Mouse (Mus musculus): Measurements from ENCODE around the gene Zbtb9. TPM values are rescaled to one million over a fixed set of nuclear protein-coding genes. Genes with fewer than 3 reads are reported as not detected.
"Not testable (repeated sequence)": the region's sequence is repeated elsewhere in the genome, so short reads cannot be mapped to it uniquely, and the experiment has no call there.

Zbtb9 gene
- 10.1 and 11.9 TPM in 2 replicates for polyA plus RNA-seq (2014; fragmentation: Nextera tagmentation; extraction: Ambion mirVana)

DNA sequence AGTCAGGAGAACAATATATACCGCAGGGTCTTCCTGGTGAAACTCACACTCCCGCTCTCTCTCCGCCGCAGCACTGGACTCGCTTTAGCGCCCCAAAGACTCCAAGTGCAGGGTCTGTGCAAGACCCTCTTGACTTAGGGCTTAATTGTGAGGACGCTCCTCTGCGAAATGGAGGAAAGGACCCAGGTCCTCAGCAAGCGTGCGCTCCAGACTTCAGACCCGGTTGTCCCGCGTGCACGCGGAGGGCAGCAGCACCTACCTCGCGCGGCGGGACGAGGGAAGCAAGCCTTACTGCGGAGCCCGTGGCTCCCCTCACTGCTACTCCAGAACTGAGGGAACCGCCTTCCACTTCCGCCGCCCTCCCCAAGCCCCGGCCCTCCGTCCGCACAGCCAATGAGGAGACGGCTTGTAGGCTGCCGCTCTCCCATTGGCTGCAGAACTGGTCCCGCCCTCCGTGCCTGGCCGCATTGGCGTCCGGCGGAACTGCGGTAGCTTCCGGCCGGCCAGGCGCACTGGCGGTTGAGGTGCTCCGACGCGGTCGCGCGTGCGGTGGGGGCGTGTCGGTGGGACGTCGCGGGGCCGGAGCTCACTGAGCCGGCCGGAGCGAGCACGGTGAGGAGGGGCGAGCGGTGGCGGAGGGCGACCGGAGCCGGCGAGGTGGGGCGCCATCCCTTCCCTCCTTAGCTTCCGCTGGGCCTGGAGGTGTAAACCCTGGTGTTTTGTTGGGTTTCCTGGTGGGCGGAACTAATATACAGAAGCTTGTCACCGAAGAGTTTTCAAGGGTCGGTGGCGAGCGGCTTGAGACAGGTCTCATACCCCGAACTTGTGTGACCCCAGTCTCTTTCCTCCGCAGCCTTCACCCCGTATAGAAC, at the start of gene Zbtb9:
TSS of gene Zbtb9 (plus strand) at position 465 of the 872 bp plus-strand sequence.
- peak within 1 kb of the TSS; percentile 81 for H3K9ac ChIP-seq (replicated peaks; ENCODE audit: low read length)
- H3K27me3 ChIP-seq (ENCODE audit: control insufficient read depth, insufficient read depth, low read length), result no peaks in the 10 kb centered on the region
- H3K4me2 ChIP-seq (ENCODE audit: low read depth, low read length), result peak within 1 kb of the TSS; percentile 80
- ATAC-seq (replicated peaks; ENCODE audit: insufficient number of reproducible peaks, low FRiP score, low TSS enrichment, low read depth) (peak; percentile 99), DNase-seq (ENCODE audit: low spot score) (peak; percentile 97)
- peak within 1 kb of the TSS; percentile 78 for H3K27ac ChIP-seq (replicated peaks; ENCODE audit: low read depth, low read length)
- H3K9me3 ChIP-seq (replicated peaks; ENCODE audit: control insufficient read depth, low read length), result no peaks in the 10 kb centered on the region
- WGBS, result under 1% methylated on average over 75 of the region's 75 CpGs
- peaks cover 11% of the 10 kb centered on the region for H3K36me3 ChIP-seq (replicated peaks; ENCODE audit: control insufficient read depth, insufficient read depth, low read depth, low read length)
- peaks cover 10% of the 10 kb centered on the region; the same call in 1 of the 2 replicates for H3K4me1 ChIP-seq (ENCODE audit: control insufficient read depth, insufficient read depth, low read length)
- H3K4me3 ChIP-seq (ENCODE audit: low read depth, low read length), result peak within 1 kb of the TSS; percentile 83

DNA sequence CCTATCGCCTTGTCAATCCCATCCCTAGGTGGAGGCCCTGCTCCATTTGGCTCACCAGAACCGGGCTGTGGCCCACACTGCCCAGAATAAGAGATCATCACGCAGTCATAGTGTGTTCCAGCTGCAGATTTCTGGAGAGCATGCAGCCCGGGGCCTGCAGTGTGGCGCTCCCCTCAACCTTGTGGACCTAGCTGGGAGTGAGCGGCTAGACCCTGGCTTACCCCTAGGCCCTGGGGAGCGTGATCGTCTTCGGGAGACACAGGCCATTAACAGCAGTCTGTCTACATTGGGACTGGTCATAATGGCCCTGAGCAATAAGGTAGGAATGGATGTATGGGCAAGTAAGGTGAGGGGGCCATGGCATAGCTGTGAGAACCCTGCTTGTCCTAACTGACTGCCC, 47.6 kb upstream of the Zbtb9 start:
- H3K9me3 ChIP-seq (replicated peaks; ENCODE audit: control insufficient read depth, low read length); H3K36me3 ChIP-seq (replicated peaks; ENCODE audit: control insufficient read depth, insufficient read depth, low read depth, low read length); H3K4me1 ChIP-seq (ENCODE audit: control insufficient read depth, insufficient read depth, low read length); DNase-seq (ENCODE audit: low spot score); H3K4me3 ChIP-seq (ENCODE audit: low read depth, low read length); H3K27me3 ChIP-seq (ENCODE audit: control insufficient read depth, insufficient read depth, low read length); H3K4me2 ChIP-seq (ENCODE audit: low read depth, low read length); H3K9ac ChIP-seq (replicated peaks; ENCODE audit: low read length); ATAC-seq (replicated peaks; ENCODE audit: insufficient number of reproducible peaks, low FRiP score, low TSS enrichment, low read depth); H3K27ac ChIP-seq (replicated peaks; ENCODE audit: low read depth, low read length): not testable (repeated sequence)
- 94% methylated on average over 9 of the region's 9 CpGs for WGBS

DNA sequence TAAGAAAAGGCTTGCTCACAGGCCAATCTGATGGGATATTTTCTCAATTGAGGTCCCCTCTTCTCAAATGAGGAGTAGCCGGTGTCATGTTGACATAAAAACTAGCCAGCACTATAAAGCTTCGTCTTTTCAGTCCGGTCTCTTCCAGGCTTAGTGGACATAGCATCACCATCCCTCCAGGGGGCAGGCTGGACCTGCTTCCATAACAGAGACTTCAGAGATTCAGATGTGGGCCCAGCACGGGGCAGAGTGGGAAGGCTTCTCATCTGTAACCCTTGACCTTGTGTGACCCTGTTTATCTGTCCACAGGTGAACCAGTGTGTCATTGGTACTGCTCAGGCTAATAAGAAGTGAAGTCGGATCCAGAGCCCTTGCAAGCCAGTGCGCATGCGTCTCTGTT, 41.2 kb upstream of the Zbtb9 start:
- not testable (repeated sequence) for ATAC-seq (replicated peaks; ENCODE audit: insufficient number of reproducible peaks, low FRiP score, low TSS enrichment, low read depth); DNase-seq (ENCODE audit: low spot score); H3K4me1 ChIP-seq (ENCODE audit: control insufficient read depth, insufficient read depth, low read length); H3K27ac ChIP-seq (replicated peaks; ENCODE audit: low read depth, low read length); H3K36me3 ChIP-seq (replicated peaks; ENCODE audit: control insufficient read depth, insufficient read depth, low read depth, low read length); H3K9me3 ChIP-seq (replicated peaks; ENCODE audit: control insufficient read depth, low read length); H3K4me3 ChIP-seq (ENCODE audit: low read depth, low read length); H3K4me2 ChIP-seq (ENCODE audit: low read depth, low read length); H3K9ac ChIP-seq (replicated peaks; ENCODE audit: low read length); H3K27me3 ChIP-seq (ENCODE audit: control insufficient read depth, insufficient read depth, low read length)
- 67% methylated on average over 7 of the region's 7 CpGs for WGBS

DNA sequence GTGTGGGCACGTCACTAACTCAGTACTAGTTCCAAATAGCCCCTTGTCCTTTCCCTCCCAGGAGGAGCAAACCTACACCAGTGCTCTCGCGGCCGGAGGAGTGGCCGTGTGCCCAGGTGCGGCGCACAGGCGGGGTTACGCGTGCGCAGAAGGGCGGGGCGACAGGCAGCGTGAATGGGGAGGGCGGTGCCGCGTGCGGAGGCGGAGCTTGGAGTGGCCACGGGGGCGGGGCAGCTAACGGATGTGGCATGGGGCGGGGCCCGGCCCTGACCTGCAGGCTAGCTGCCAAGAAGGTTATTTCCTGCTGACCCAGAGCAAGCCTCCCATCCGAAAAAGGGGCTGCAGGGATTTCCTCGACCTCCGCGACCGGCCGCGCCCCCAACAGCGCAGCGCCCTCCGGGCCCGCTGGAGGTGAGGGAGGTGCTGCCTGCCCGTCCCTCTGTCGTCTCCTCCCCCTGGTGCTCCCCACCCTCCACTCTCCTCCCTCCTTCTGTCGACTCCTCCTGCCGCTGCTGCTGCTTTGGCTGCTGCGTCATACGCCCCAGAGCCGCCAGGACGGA, 40.0 kb upstream of the Zbtb9 start, which contains the start of gene Phf1:
TSS of gene Phf1 (plus strand) at position 214 of the 560 bp plus-strand sequence.
- Histone ChIP-seq H3K4me1 (ENCODE audit: control insufficient read depth, insufficient read depth, low read length) (peaks cover under 1% of the 10 kb centered on the region; the same call in 1 of the 2 replicates), H3K9ac (replicated peaks; ENCODE audit: low read length) (peak within 1 kb of the TSS; percentile 65), H3K27ac (replicated peaks; ENCODE audit: low read depth, low read length) (peak within 1 kb of the TSS; percentile 43), H3K36me3 (replicated peaks; ENCODE audit: control insufficient read depth, insufficient read depth, low read depth, low read length) (peaks cover 4% of the 10 kb centered on the region; the same call in 1 of the 2 replicates), H3K4me2 (ENCODE audit: low read depth, low read length) (peak within 1 kb of the TSS; percentile 85), H3K9me3 (replicated peaks; ENCODE audit: control insufficient read depth, low read length) (no peaks in the 10 kb centered on the region), H3K4me3 (ENCODE audit: low read depth, low read length) (peak within 1 kb of the TSS; percentile 51), H3K27me3 (ENCODE audit: control insufficient read depth, insufficient read depth, low read length) (no peaks in the 10 kb centered on the region)
- peak; percentile 84 for ATAC-seq (replicated peaks; ENCODE audit: insufficient number of reproducible peaks, low FRiP score, low TSS enrichment, low read depth)
- DNase-seq (ENCODE audit: low spot score), result peak; percentile 94
- under 1% methylated on average over 43 of the region's 43 CpGs for WGBS

DNA sequence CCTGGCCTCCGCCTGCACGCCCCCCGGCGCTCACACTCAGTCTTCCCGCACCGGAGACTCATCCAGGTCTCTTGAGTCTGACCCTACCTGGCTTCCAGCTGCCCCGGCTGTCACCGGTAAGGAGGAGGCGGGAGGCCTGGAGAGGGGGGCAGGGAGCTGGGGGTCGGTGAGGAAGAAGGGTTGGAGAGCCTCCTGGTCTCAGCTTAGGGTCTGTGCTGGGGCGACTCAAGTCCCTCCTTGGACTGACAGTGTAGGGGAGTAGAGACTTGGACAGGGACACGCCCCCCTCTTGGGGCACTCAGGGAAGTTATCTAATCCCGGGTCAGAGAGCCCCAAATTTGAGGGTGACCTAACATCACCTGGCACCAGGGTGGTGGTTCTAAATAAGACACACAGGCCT, 39.5 kb upstream of the Zbtb9 start:
- 8% methylated on average over 13 of the region's 13 CpGs for WGBS
- H3K4me3 ChIP-seq (ENCODE audit: low read depth, low read length), result peak overlapping the region; percentile 51
- H3K27ac ChIP-seq (replicated peaks; ENCODE audit: low read depth, low read length), result peak overlapping the region; percentile 43; the same call in 1 of the 2 replicates
- H3K4me2 ChIP-seq (ENCODE audit: low read depth, low read length), result peak overlapping the region; percentile 85
- no peak for DNase-seq (ENCODE audit: low spot score)
- no peaks in the 10 kb centered on the region for H3K27me3 ChIP-seq (ENCODE audit: control insufficient read depth, insufficient read depth, low read length)
- no peaks in the 10 kb centered on the region for H3K9me3 ChIP-seq (replicated peaks; ENCODE audit: control insufficient read depth, low read length)
- H3K4me1 ChIP-seq (ENCODE audit: control insufficient read depth, insufficient read depth, low read length), result peaks cover 4% of the 10 kb centered on the region; the same call in 1 of the 2 replicates
- peaks cover 4% of the 10 kb centered on the region; the same call in 1 of the 2 replicates for H3K36me3 ChIP-seq (replicated peaks; ENCODE audit: control insufficient read depth, insufficient read depth, low read depth, low read length)
- peak overlapping the region; percentile 65 for H3K9ac ChIP-seq (replicated peaks; ENCODE audit: low read length)
- peak; percentile 27 for ATAC-seq (replicated peaks; ENCODE audit: insufficient number of reproducible peaks, low FRiP score, low TSS enrichment, low read depth)

DNA sequence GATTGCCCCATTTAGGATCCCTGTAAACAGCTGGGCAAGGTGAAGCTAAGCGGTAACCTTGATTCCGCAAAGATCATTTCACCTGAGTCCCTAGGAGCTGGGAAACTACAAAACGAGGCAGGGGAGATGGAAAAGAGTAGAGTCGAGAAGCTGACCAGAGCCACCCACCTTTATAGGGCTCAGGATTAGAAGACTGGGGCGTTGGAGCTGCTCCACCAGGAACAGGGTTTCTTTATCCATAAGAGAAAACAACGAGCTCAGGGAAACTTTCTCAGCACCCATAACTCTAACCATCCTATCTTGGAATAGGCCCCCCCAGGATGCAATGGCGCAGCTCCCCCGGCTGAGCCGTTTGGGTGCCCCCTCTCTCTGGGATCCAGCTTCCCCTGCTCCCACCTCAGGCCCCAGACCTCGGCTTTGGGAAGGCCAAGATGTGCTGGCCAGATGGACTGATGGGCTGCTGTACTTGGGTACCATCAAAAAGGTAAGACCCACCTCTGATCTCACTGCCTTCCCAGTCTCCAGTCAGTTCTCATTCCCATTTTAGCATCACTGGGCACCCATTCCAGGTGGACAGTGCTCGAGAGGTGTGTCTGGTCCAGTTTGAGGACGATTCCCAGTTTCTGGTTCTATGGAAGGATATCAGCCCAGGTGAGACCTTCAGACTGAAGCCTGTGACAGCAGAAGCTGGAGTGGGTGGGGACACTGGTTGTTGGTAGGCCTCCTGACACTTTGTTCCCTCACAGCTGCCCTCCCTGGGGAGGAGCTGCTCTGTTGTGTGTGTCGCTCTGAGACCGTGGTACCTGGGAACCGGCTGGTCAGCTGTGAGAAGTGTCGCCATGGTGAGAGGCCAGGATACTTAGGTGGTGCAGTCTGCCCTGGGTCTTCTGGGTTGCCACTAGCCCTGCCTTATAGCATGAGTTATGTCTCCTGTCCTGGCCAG, 38.8 kb upstream of the Zbtb9 start:
- Histone ChIP-seq H3K36me3 (replicated peaks; ENCODE audit: control insufficient read depth, insufficient read depth, low read depth, low read length) (peaks cover under 1% of the 10 kb centered on the region; the same call in 1 of the 2 replicates), H3K9ac (replicated peaks; ENCODE audit: low read length) (no peak overlapping the region), H3K27me3 (ENCODE audit: control insufficient read depth, insufficient read depth, low read length) (no peaks in the 10 kb centered on the region), H3K4me2 (ENCODE audit: low read depth, low read length) (peak overlapping the region; percentile 85; the same call in 1 of the 2 replicates), H3K4me1 (ENCODE audit: control insufficient read depth, insufficient read depth, low read length) (peaks cover 4% of the 10 kb centered on the region; the same call in 1 of the 2 replicates), H3K9me3 (replicated peaks; ENCODE audit: control insufficient read depth, low read length) (no peaks in the 10 kb centered on the region), H3K27ac (replicated peaks; ENCODE audit: low read depth, low read length) (no peak overlapping the region), H3K4me3 (ENCODE audit: low read depth, low read length) (peak overlapping the region; percentile 51)
- DNase-seq (ENCODE audit: low spot score) (no peak), ATAC-seq (replicated peaks; ENCODE audit: insufficient number of reproducible peaks, low FRiP score, low TSS enrichment, low read depth) (no peak)
- WGBS, result 86% methylated on average over 16 of the region's 16 CpGs

DNA sequence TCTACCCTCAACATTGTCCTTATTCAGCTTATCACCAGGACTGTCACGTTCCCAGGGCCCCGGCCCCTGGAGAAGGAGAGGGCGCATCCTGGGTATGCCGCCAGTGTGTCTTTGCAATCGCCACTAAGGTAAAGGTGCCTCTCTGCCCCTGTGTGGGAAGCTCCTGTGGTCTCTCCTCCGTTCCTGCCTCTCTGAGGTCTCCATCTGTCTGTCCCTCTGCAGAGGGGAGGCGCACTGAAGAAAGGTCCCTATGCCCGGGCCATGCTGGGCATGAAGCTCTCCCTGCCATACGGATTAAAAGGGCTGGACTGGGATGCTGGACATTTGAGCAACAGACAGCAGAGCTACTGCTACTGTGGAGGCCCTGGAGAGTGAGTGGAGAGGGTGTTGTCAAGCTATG, 37.9 kb upstream of the Zbtb9 start:
- H3K4me3 ChIP-seq (ENCODE audit: low read depth, low read length), result no peak overlapping the region
- no peaks in the 10 kb centered on the region for H3K9me3 ChIP-seq (replicated peaks; ENCODE audit: control insufficient read depth, low read length)
- no peak overlapping the region for H3K27ac ChIP-seq (replicated peaks; ENCODE audit: low read depth, low read length)
- H3K36me3 ChIP-seq (replicated peaks; ENCODE audit: control insufficient read depth, insufficient read depth, low read depth, low read length), result no peaks in the 10 kb centered on the region
- no peak overlapping the region for H3K4me2 ChIP-seq (ENCODE audit: low read depth, low read length)
- H3K4me1 ChIP-seq (ENCODE audit: control insufficient read depth, insufficient read depth, low read length), result peaks cover 6% of the 10 kb centered on the region
- no peak for ATAC-seq (replicated peaks; ENCODE audit: insufficient number of reproducible peaks, low FRiP score, low TSS enrichment, low read depth)
- 88% methylated on average over 9 of the region's 9 CpGs for WGBS
- no peak for DNase-seq (ENCODE audit: low spot score)
- no peak overlapping the region for H3K9ac ChIP-seq (replicated peaks; ENCODE audit: low read length)
- no peaks in the 10 kb centered on the region for H3K27me3 ChIP-seq (ENCODE audit: control insufficient read depth, insufficient read depth, low read length)

Measured in embryonic facial prominence, embryonic 11.5 days (tissue).